Mouse (Mus musculus) brain, embryonic 18.5 days (tissue): ENCODE measurements at regions not wholly inside any gene's neighbourhood (a gene's known extent, or its start where the extent isn't known, plus 50 kb on each side); places are given as distances from the start of the nearest gene placed in this dataset.
"Not testable (repeated sequence)": the region's sequence is repeated elsewhere in the genome, so short reads cannot be mapped to it uniquely, and the experiment has no call there.

Experiments
- DNase-seq: peaks from one replicate; pipeline ENCODE4 v3.0.0-alpha.2; 2012; ENCODE audit warnings: low read depth, low spot score

DNA sequence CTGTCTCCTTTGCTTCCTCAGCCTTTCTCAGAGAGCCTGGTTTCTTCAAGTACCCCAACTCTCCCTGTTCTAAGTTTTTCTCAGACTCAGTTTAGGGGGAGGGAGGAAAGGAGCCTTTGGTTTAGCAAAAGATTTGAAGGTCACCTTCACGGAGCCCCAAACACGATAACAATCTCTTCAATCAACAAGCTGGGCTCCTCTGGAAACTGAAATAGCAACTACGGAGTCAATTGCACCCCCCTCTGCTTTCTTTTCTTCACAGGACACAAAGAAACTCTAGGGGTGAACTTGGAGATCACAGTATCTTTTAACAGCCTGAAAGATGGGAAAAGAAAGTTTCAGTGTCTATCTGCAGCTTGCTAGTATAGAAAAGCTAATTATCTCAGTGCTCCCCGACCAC lies 151.4 kb upstream of the 1700012A03Rik start:
- DNase-seq = no peak

- DNase-seq = no peak
These were observed 153.0 kb upstream of the 1700012A03Rik start for GRCm38 (mm10) chr6:31897001-31897400.

DNA sequence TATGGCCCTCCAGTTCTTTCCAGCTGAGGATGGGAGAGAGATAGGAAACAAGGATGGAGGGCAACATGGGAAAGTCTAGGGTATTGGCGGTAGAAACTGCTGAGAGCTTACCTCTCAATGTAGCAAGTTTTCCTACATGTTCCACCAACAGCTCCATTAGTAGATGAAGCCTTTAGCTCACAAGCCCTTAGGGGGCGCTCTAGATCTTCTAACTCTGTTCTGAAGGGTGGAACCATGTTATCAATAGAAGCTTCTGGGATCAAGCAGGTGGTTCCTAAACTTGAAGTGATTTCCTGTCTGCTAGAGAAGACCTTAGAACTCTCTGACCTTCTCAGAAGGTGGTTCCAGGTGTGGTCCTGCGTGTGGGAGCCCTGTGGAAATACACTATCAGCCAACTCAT lies 154.2 kb upstream of the 1700012A03Rik start:
- no peak for DNase-seq

- DNase-seq = no peak
These were observed 163.1 kb upstream of the 1700012A03Rik start for GRCm38 (mm10) chr6:31886931-31887330.

- not testable (repeated sequence) for DNase-seq
These were observed 164.8 kb upstream of the 1700012A03Rik start for GRCm38 (mm10) chr6:31885196-31885595.

DNA sequence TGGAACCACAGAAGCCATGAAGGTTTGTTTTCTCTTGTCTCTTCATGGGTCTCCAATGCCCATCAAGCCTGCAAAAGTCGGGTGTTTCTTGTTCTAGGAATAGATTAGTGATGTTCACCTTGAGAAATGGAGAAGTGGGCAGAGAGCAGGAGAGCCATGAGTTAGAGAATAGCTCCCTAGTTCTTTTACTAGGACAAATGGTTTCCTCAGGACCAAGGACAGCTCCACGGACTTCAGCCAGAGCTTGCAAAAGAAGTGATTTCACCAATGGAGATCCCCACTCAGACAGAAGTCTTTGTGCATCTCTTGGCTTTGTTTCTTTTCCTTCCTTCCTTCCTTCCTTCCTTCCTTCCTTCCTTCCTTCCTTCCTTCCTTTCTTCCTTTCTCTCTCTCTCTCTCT lies 166.3 kb upstream of the 1700012A03Rik start:
- no peak for DNase-seq

- no peak for DNase-seq
These were observed 175.4 kb upstream of the 1700012A03Rik start for GRCm38 (mm10) chr6:31874616-31875015.

GRCm38 (mm10) chr6:31873911-31874310 lies 176.1 kb upstream of the 1700012A03Rik start:
- DNase-seq = no peak

DNA sequence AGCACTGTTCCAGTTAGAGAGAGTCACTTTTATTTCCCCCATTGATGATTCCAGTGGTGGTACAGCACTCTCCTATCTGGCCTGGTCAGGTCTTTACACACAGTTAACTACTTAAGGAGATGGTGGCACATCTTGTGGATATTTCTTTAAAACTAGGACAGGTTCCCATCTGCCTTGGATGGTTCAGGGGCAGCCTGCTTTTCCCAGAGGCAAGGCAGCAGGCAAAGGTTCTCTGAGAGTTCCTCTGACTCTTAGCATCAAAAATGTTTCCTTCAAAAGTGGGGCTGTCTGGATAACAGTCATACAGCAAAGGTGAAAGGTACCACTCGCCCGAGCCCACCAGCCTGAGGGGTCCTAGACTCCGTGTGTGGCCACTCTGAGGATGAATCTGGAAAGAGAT lies 178.3 kb upstream of the 1700012A03Rik start:
- DNase-seq = no peak

DNA sequence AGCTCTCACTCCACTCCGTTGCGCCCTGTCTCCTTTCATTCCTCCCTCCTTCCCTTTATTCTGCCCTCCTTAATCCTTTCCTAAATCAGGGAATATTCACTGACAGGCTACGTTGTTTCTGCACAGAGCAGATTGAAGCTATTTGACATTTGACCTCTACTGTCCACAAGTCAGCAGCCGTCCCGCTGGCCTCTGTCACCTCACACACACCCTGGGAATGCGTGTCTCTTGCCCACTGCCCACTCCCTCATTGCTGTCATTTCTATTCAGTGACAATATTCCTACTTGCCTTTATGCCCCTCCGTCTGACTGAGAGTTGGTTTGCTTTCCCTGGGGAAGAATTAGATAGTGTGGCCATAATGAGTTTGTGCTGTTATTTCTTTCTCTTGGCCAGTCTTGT lies 188.1 kb upstream of the 1700012A03Rik start:
- DNase-seq = no peak

DNA sequence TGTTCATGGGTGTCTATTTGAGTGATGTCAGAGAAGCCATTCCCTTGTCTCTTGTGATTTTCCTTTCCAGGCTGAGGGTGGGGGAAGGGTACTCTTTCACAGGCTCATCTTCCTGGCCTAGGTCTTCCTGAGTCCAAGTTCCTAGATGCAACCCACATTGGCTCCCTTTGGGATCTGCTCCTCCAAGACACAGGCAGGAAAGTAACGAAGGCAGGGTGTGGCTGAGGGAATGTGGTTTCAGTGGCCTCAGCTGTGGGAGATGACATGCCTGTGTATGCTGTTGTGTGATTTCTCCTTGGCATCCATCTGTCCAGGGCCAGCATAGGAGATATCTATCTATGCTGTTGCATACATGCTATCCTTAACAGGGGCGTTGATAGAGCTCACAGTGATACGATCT lies 190.4 kb upstream of the 1700012A03Rik start:
- no peak for DNase-seq

DNA sequence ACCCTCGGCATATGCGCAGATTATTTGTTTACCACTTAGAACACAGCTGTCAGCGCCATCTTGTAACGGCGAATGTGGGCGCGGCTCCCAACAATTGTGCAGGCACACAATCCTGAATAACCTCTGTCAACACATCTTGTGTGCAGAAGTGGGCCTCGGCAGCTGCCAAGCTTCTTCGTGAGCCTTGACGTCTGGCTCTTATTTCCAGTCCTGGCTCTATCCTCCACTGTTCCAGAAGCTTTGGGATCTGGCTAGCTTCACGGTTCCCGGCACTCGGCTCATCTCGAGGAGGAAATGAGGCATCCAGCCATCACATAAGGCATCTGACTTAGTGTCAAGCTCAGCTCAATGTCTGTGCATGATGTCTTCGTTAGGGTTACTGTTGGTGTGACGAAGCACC lies 195.8 kb upstream of the 1700012A03Rik start:
- DNase-seq = no peak

DNA sequence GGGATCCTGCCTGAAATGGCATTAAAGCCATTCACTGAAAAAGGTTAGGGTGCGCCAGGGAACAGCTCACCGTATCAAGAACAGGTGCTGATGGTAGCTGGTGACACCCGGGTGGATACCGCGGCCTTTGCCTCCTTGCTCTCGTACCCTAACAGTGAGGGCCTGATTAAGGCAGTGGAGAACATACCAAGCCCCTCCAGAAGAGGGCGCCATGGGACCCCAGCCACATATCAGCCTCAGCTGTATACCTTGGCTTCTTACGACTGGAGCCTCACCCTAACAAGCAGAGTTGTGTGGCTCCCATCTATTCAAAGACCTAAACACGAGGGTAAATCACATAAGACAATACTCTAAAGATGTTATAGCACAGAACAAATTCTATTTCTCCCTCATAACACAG lies 203.7 kb upstream of the 1700012A03Rik start:
- no peak for DNase-seq

DNA sequence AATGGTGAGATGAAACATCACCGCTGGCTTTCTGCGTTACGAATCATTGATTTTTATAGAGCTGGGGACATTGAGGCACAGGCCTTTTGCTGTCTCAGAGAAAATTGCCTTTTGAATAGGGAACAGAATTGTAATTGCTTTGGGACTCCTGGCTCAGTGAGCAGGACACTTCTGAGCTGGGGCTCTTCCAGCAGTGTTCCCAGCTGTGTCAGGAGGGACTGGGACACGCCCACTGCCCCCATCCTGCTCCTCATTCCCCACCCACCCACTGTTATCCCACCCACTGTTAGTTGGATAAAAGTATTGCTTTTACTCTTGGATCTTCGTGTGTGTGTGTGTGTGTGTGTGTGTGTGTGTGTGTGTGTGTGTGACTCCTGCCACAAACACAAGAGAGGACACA lies 204.4 kb upstream of the 1700012A03Rik start:
- no peak for DNase-seq

DNA sequence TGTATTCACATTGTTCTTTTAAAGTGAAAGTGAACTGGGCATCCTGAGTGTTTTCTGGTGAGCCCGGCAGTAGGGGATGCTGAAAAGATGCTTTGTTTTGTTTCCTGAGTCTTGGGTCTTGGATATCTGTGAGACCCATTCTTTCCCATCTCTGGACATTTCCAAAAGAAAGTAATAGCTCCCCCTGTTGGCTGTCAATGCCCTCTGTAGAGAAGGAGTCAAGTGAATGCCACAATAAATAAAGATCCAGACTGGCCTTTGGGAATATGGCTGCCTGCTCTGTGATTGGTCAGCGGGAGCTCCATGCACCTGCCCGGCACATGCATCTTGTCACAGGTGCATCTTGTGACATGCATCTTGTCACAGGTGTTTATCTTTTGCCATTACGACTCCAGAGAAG lies 209.4 kb upstream of the 1700012A03Rik start:
- no peak for DNase-seq

- DNase-seq = no peak
These were observed 211.5 kb upstream of the 1700012A03Rik start for GRCm38 (mm10) chr6:31838588-31838987.

DNA sequence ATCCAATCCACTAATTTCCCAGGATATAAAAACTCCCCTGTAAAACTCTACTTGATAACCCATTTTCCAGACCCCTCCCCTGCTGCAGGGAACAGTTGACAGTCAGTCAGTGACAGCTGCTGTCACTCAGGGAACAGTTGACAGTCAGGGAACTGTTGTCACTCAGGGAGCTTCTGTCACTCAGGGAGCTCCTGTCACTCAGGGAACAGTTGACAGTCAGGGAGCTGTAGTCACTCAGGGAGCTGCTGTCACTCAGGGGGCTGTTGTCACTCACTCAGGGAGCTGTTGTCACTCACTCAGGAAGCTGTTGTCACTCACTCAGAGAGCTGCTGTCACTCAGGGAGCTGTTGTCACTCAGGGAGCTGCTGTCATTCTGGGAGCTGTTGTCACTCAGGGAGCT lies 214.3 kb upstream of the 1700012A03Rik start:
- DNase-seq = no peak

- no peak for DNase-seq
These were observed 215.5 kb upstream of the 1700012A03Rik start for GRCm38 (mm10) chr6:31834503-31834902.

- DNase-seq = no peak
These were observed 219.4 kb upstream of the 1700012A03Rik start for GRCm38 (mm10) chr6:31830610-31831009.

DNA sequence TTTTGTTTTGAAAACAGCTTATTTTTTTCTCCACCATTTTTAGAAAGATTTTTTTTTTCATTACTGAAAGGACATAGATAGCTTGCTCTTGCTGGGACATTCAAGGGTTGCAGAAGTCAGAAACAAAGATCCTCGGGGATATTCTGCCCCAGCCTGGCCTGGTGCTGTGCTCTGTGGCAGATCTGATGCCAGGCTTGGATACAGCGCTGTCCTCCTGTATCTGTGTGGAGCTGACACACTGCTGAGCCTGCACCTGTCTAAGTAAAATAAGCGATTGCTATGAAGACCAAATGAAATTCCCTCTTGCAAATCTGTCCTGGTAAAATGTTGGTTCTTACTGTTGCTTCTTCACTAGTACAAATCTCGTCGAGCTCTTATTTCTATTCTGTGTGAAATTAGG lies 226.4 kb upstream of the 1700012A03Rik start:
- DNase-seq = no peak

DNA sequence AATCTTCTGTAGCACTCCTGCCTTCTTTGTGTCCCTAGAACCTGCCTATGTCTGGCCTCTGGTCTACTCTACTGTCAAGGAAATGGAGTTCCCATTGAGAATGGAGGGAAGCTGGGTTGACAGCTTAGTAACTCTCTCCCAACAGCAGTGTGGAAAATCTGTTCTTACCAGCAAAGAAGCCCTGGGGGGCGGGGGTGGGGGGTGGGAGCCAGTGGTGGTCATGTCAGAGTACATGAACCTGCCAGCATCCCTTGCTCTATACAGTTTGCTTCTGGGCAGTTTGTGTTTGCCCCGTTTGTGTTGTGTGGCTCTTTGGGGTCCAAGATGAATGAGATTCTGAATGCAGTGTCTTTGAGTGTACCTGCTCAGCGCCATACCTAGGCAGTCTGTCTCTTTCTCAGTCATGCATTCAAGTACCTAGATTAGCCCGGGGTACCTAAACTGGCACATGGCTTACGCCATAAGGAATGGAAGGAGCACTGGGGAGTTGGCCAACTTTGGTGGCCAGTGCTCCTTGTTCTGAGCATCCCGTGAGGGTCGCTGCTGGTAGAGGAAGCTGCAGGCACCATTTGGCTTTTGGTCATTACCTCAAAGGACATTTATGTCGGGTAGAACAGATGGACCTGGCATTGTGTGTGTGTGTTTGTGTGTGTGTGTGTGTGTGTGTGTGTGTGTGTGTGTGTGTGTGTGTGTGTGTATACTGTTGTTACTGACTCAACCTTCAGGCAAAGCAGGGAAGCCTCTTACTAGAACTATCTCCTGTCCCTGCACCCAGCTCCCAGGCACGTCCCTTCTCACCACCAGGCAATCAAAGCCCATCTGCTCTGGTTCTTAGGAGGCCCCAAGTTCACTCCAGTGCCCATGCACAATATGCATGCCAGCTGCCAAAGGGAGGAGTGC lies 227.6 kb upstream of the 1700012A03Rik start:
- no peak for DNase-seq

- no peak for DNase-seq
These were observed 228.4 kb upstream of the 1700012A03Rik start for GRCm38 (mm10) chr6:31821621-31822020.

DNA sequence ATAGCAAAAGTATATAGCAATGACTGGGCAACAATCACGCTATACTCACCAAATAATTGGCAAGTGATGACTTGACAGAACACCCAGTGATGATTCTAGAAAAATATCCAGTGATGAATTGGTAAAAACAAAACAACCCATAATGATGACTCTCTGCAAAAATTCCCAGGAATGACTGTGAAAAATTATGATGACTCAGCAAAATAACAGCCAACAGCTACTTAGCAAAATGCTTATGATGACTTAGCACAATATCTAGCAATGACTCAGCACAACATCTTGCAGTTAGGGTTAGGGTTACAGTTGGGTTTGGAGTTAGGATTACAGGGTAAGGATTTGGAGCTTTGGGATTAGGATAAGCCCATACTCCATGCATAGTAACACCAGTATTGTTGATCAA lies 232.4 kb upstream of the 1700012A03Rik start:
- no peak for DNase-seq

DNA sequence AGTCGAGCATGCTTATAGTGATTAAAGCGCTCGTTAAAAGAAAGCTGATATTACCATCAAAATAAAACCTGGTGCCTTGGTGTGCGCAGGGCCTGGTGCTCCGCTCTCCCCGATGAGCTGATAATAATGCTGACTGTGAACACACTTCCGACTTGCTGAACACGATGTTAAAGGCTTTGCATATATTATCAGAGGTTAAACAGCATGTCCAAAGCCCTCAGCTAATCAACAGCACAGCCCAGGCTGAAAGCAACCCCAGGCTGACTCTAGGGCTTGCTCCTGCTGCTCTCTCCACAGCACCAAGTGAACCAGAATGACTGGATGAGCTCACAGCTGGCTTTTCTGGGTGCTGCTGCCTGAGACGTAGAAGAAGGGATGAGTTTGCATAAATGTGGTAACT lies 238.2 kb upstream of the 1700012A03Rik start:
- DNase-seq = no peak
